Mouse (Mus musculus): ENCODE measurements around the gene Avl9. TPM values are rescaled to one million over a fixed set of nuclear protein-coding genes. Genes with fewer than 3 reads are reported as not detected.

Avl9 gene
- polyA plus RNA-seq, 1 experiment from 2014 or later = 26.5 TPM

- H3K4me3 ChIP-seq = peak overlapping the region; percentile 81
- H3K4me1 ChIP-seq (replicated peaks) = peaks cover 36% of the 10 kb centered on the region
- H3K9ac ChIP-seq = peak overlapping the region; percentile 93
- under 1% methylated on average over 16 of the region's 16 CpGs for WGBS
- no peaks in the 10 kb centered on the region for H3K9me3 ChIP-seq
- ATAC-seq (ENCODE audit: low read depth) = peak; percentile 30
- H3K36me3 ChIP-seq = no peaks in the 10 kb centered on the region
- peak overlapping the region; percentile 99 for H3K27ac ChIP-seq (replicated peaks)
- H3K4me2 ChIP-seq = peak overlapping the region; percentile 59
- no peaks in the 10 kb centered on the region for H3K27me3 ChIP-seq
These were observed 82.0 kb downstream of the Avl9 start for GRCm38 (mm10) chr6:56796668-56797141.

GRCm38 (mm10) chr6:56797311-56798151 is 82.8 kb downstream of the Avl9 start, which contains the start of gene Kbtbd2:
Gene Kbtbd2 (minus strand): TSS chr6:56797813.
- Histone ChIP-seq H3K9me3 (no peaks in the 10 kb centered on the region), H3K27me3 (no peaks in the 10 kb centered on the region), H3K36me3 (no peaks in the 10 kb centered on the region), H3K4me3 (peak within 1 kb of the TSS; percentile 81), H3K4me1 (replicated peaks) (peaks cover 36% of the 10 kb centered on the region), H3K9ac (peak within 1 kb of the TSS; percentile 93), H3K4me2 (peak within 1 kb of the TSS; percentile 59), H3K27ac (replicated peaks) (peak within 1 kb of the TSS; percentile 99)
- peak; percentile 95 for ATAC-seq (ENCODE audit: low read depth)
- WGBS = under 1% methylated on average over 87 of the region's 98 CpGs

DNA sequence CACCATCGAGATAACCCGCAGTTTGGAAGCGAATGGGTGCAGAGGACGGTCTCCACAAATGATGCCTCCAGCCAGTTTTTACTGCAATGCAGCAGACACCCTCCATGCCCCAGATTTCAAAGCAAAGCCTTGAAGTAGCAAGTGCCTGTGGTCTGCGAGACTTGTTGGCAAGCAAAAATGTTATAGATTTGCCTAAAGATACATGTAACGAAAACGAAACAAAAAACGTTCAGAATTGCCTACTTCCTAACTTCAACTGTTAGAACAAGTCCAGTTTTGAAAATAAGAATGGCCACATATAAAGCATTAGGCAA is 83.4 kb downstream of the Avl9 start:
- no peak for ATAC-seq (ENCODE audit: low read depth)
- 15% methylated on average over 8 of the region's 8 CpGs for WGBS

DNA sequence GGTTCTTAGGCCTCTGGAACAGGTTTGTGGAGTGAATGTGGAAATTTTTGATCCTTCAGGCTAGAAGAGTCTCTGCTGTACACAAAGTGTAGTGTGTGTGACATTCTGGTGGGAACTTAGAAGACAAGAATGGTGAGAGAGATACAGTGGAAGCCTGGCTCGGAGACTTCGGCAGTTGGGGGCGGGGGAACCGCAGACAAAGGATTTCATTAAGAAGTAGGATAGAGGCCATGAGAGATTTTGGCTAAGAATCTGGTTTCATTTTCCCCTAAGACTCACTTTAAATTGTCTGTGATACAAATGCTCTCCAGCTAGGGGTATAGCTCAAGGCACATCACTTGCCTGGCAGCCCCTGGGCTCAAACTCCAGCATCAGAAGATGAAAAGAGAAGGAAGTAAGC is 90.3 kb downstream of the Avl9 start:
- H3K4me3 ChIP-seq = no peak overlapping the region
- no peaks in the 10 kb centered on the region for H3K9me3 ChIP-seq
- H3K4me2 ChIP-seq = no peak overlapping the region
- H3K27me3 ChIP-seq = no peaks in the 10 kb centered on the region
- H3K9ac ChIP-seq = no peak overlapping the region
- no peak overlapping the region for H3K27ac ChIP-seq (replicated peaks)
- ATAC-seq (ENCODE audit: low read depth) = no peak
- 81% methylated on average over 4 of the region's 4 CpGs for WGBS
- no peaks in the 10 kb centered on the region for H3K36me3 ChIP-seq
- no peaks in the 10 kb centered on the region for H3K4me1 ChIP-seq (replicated peaks)

More for the DNA sequence above, 83.4 kb downstream of the Avl9 start:
- Histone ChIP-seq H3K4me3 (peak overlapping the region; percentile 81), H3K4me2 (peak overlapping the region; percentile 59), H3K9ac (peak overlapping the region; percentile 93), H3K27ac (replicated peaks) (peak overlapping the region; percentile 99), H3K27me3 (no peaks in the 10 kb centered on the region), H3K4me1 (replicated peaks) (peaks cover 36% of the 10 kb centered on the region), H3K36me3 (no peaks in the 10 kb centered on the region), H3K9me3 (no peaks in the 10 kb centered on the region)

DNA sequence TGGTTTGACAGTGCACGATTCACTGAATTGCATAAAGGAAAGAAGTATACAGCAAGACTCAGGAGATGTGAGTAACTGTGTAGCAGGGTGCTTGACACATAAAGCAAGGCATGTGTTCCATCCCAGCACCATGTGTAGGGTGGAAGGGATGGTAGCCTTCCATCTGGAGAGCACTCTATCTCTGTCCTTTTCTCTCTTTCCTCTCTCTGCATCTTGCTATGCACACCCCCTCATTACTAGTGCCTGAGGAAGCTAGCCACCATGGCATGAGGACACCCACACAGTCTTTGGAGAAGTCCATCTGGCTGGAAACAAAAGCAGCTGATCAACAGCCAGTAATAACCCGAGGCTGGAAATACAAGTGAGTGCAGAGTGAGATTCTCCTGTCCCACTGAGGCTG is 91.5 kb downstream of the Avl9 start:
- no peak overlapping the region for H3K4me2 ChIP-seq
- ATAC-seq (ENCODE audit: low read depth) = no peak
- H3K27me3 ChIP-seq = no peaks in the 10 kb centered on the region
- no peaks in the 10 kb centered on the region for H3K4me1 ChIP-seq (replicated peaks)
- 68% methylated on average over 2 of the region's 2 CpGs for WGBS
- H3K36me3 ChIP-seq = no peaks in the 10 kb centered on the region
- H3K27ac ChIP-seq (replicated peaks) = no peak overlapping the region
- H3K9ac ChIP-seq = no peak overlapping the region
- no peaks in the 10 kb centered on the region for H3K9me3 ChIP-seq
- H3K4me3 ChIP-seq = no peak overlapping the region

DNA sequence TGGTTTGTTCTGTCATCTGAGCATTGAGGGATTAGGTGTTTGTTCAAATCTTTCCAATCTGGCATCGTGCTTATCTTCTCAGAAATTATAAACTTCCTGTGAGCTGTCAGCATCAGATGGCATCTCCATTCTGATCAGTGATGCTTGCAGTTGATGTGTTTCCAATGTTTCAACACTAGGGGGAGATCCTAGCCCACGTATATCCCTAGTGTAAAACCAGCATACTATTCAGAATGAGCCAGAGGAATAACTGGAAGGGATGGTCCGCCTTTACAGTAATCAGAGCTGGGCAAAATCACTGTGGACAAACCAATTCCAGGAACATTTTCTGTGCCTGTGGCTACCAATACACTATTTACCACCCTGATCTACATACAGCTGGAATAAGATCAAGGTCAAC is 94.0 kb downstream of the Avl9 start:
- ATAC-seq (ENCODE audit: low read depth) = peak; percentile 93
- Histone ChIP-seq H3K27ac (replicated peaks) (no peak overlapping the region), H3K27me3 (no peaks in the 10 kb centered on the region), H3K4me1 (replicated peaks) (0 out of 2 replicates have a peak, but pooled peaks cover 3% of the 10 kb centered on the region), H3K9ac (no peak overlapping the region), H3K4me2 (no peak overlapping the region), H3K36me3 (no peaks in the 10 kb centered on the region), H3K9me3 (0 out of 2 replicates have a peak, but pooled peaks cover 4% of the 10 kb centered on the region), H3K4me3 (no peak overlapping the region)
- WGBS = 13% methylated on average over 3 of the region's 3 CpGs

Other genes with a start within 250 kb of the Avl9 start
- 8.5 and 9.8 TPM in 2 replicates for gene Pde1c, start 145.8 kb upstream of the Avl9 start, polyA plus RNA-seq (2015; fragmentation: Nextera tagmentation; extraction: Ambion mirVana)
- gene Lsm5, start 10.2 kb upstream of the Avl9 start, polyA plus RNA-seq (2015; fragmentation: Nextera tagmentation; extraction: Ambion mirVana) = 90.2 and 91.6 TPM in 2 replicates
- gene Kbtbd2, start 82.9 kb downstream of the Avl9 start, polyA plus RNA-seq (2015; fragmentation: Nextera tagmentation; extraction: Ambion mirVana) = 33.2 and 35.3 TPM in 2 replicates
- 48.3 and 53.1 TPM in 2 replicates for gene Fkbp9, start 117.2 kb downstream of the Avl9 start, polyA plus RNA-seq (2015; fragmentation: Nextera tagmentation; extraction: Ambion mirVana)
- 140 and 147 TPM in 2 replicates for gene Nt5c3, start 209.0 kb downstream of the Avl9 start, polyA plus RNA-seq (2015; fragmentation: Nextera tagmentation; extraction: Ambion mirVana)
- 0.73 and 0.90 TPM in 2 replicates for gene Vmn1r4, start 209.1 kb downstream of the Avl9 start, polyA plus RNA-seq (2015; fragmentation: Nextera tagmentation; extraction: Ambion mirVana)